Mouse (Mus musculus) kidney, postnatal 36 days (tissue): ENCODE data around the gene Nr2c2ap.

ENCODE experiments used
- DNase-seq, 2 experiments: peaks; one replicate each; pipeline ENCODE4 v3.0.0; 2021 to 2022; ENCODE audit warnings: mixed read lengths in 2 of 2

The Nr2c2ap gene

GRCm38 (mm10) chr8:70120667-70121066 lies 10.5 kb upstream of the Nr2c2ap start, which contains the start of gene Ncan:
Gene Ncan, minus strand, starts transcription at chr8:70120873.
- DNase-seq: peak; percentile 66 to 83

GRCm38 (mm10) chr8:70122863-70123262 lies 8.3 kb upstream of the Nr2c2ap start:
- DNase-seq: peak in 1 of 2 experiments; percentile 46

- no peak for DNase-seq
These were observed 6.1 kb upstream of the Nr2c2ap start for GRCm38 (mm10) chr8:70124992-70125391.

GRCm38 (mm10) chr8:70128435-70128834 lies 2.7 kb upstream of the Nr2c2ap start:
- DNase-seq: peak; percentile 37 to 64

- DNase-seq: peak; percentile 46 to 57
These were observed 1.7 kb upstream of the Nr2c2ap start for GRCm38 (mm10) chr8:70129309-70129952.

GRCm38 (mm10) chr8:70130066-70130465 lies 1.1 kb upstream of the Nr2c2ap start:
- no peak for DNase-seq

GRCm38 (mm10) chr8:70134086-70134485 lies 3.0 kb downstream of the Nr2c2ap start:
- no peak for DNase-seq

- DNase-seq: no peak
These were observed 3.8 kb downstream of the Nr2c2ap start for GRCm38 (mm10) chr8:70134931-70135330.

- DNase-seq: no peak
These were observed 5.5 kb downstream of the Nr2c2ap start for GRCm38 (mm10) chr8:70136591-70136990.

- no peak for DNase-seq
These were observed 6.8 kb downstream of the Nr2c2ap start for GRCm38 (mm10) chr8:70137890-70138289.

GRCm38 (mm10) chr8:70139026-70139857 lies 8.1 kb downstream of the Nr2c2ap start, which contains the start of the genes Rfxank, Borcs8 and Mef2b:
Gene Rfxank, minus strand, starts transcription at chr8:70139154.
Gene Borcs8, plus strand, starts transcription at chr8:70139499.
Gene Mef2b, plus strand, starts transcription at chr8:70139711.
- peak; percentile 99 to 100 for DNase-seq

GRCm38 (mm10) chr8:70139981-70140380 lies 8.8 kb downstream of the Nr2c2ap start:
- no peak for DNase-seq

- no peak for DNase-seq
These were observed 16.8 kb downstream of the Nr2c2ap start for GRCm38 (mm10) chr8:70147678-70148607.

GRCm38 (mm10) chr8:70150158-70150557 lies 19.0 kb downstream of the Nr2c2ap start:
- no peak for DNase-seq

GRCm38 (mm10) chr8:70152537-70153257 lies 21.6 kb downstream of the Nr2c2ap start:
- peak; percentile 72 to 85 for DNase-seq

GRCm38 (mm10) chr8:70157240-70157800 lies 26.2 kb downstream of the Nr2c2ap start:
- no peak for DNase-seq

GRCm38 (mm10) chr8:70158069-70158853 lies 27.1 kb downstream of the Nr2c2ap start:
- peak; percentile 66 to 88 for DNase-seq

- peak in 1 of 2 experiments; percentile 33 for DNase-seq
These were observed 28.1 kb downstream of the Nr2c2ap start for GRCm38 (mm10) chr8:70159211-70159610.

GRCm38 (mm10) chr8:70160015-70160414 lies 28.9 kb downstream of the Nr2c2ap start:
- no peak for DNase-seq

- DNase-seq: no peak
These were observed 32.2 kb downstream of the Nr2c2ap start for GRCm38 (mm10) chr8:70163316-70163715.
